Mouse (Mus musculus): ENCODE results near the gene Rpl6.
"Not testable (repeated sequence)": the region's sequence is repeated elsewhere in the genome, so short reads cannot be mapped to it uniquely, and the experiment has no call there.

DNA sequence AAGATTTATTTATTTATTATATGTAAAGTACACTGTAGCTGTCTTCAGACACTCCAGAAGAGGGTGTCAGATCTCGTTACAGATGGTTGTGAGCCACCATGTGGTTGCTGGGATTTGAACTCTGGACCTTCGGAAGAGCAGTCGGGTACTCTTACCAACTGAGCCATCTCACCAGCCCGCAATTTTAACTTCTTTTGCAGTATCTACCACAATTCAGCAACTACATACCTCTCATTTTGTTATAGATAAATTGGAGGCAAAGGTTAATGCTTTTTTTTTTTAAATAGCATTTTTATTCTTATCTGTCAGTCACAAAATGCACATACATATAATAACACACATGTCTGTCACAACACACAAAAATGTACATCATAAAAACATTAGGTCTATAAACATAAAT is 19.7 kb downstream of the Rpl6 start:
- TF ChIP-seq CTCF (IDR thresholded peaks at IDR 0.05; ENCODE audit: low read depth); EP300 (optimal IDR thresholded peaks at IDR 0.05): not testable (repeated sequence)

Data from stomach, postnatal 0 days (tissue).